Mouse (Mus musculus): Measurements from ENCODE around the gene Efr3b. TPM values are rescaled to one million over a fixed set of nuclear protein-coding genes. Genes with fewer than 3 reads are reported as not detected.

Gene Efr3b
- polyA plus RNA-seq, 1 experiment from 2014 or later: 1.1 TPM

GRCm38 (mm10) chr12:4004648-4005047, 34.1 kb downstream of the Efr3b start:
- TF ChIP-seq EP300 (IDR thresholded peaks at IDR 0.05) (no peak), CTCF (IDR thresholded peaks at IDR 0.05) (no peak)
- H3K4me2 ChIP-seq (replicated peaks; ENCODE audit: low read depth, low read length): no peak overlapping the region
- no peaks in the 10 kb centered on the region for H3K27me3 ChIP-seq (replicated peaks; ENCODE audit: insufficient read depth, low read length)
- H3K4me1 ChIP-seq (ENCODE audit: insufficient read depth, low read depth, low read length): peaks cover 4% of the 10 kb centered on the region; the same call in 1 of the 2 replicates
- DNase-seq (ENCODE audit: low spot score): peak; percentile 39
- H3K9ac ChIP-seq (replicated peaks; ENCODE audit: low read depth): no peak overlapping the region
- ATAC-seq: peak; percentile 51; the same call in 1 of the 2 replicates
- 0 out of 2 replicates have a peak overlapping the region, but pooled peaks have one; percentile 4 for H3K27ac ChIP-seq (ENCODE audit: low read length)
- no peaks in the 10 kb centered on the region for H3K36me3 ChIP-seq (ENCODE audit: insufficient read depth, low read length)
- 21% methylated on average over 6 of the region's 6 CpGs for WGBS
- H3K9me3 ChIP-seq (ENCODE audit: low read length): no peaks in the 10 kb centered on the region
- no peak overlapping the region for H3K4me3 ChIP-seq (ENCODE audit: low read depth, low read length)

GRCm38 (mm10) chr12:4000406-4000805, 38.3 kb downstream of the Efr3b start:
- H3K4me2 ChIP-seq (replicated peaks; ENCODE audit: low read depth, low read length): no peak overlapping the region
- ATAC-seq: no peak
- no peaks in the 10 kb centered on the region for H3K4me1 ChIP-seq (ENCODE audit: insufficient read depth, low read depth, low read length)
- no peak overlapping the region for H3K9ac ChIP-seq (replicated peaks; ENCODE audit: low read depth)
- no peak overlapping the region for H3K4me3 ChIP-seq (ENCODE audit: low read depth, low read length)
- H3K27me3 ChIP-seq (replicated peaks; ENCODE audit: insufficient read depth, low read length): no peaks in the 10 kb centered on the region
- H3K36me3 ChIP-seq (ENCODE audit: insufficient read depth, low read length): no peaks in the 10 kb centered on the region
- DNase-seq (ENCODE audit: low spot score): no peak
- TF ChIP-seq CTCF (IDR thresholded peaks at IDR 0.05): no peak
- no peak for TF ChIP-seq EP300 (IDR thresholded peaks at IDR 0.05)
- 89% methylated on average over 5 of the region's 5 CpGs for WGBS
- H3K27ac ChIP-seq (ENCODE audit: low read length): no peak overlapping the region
- no peaks in the 10 kb centered on the region for H3K9me3 ChIP-seq (ENCODE audit: low read length)

DNA sequence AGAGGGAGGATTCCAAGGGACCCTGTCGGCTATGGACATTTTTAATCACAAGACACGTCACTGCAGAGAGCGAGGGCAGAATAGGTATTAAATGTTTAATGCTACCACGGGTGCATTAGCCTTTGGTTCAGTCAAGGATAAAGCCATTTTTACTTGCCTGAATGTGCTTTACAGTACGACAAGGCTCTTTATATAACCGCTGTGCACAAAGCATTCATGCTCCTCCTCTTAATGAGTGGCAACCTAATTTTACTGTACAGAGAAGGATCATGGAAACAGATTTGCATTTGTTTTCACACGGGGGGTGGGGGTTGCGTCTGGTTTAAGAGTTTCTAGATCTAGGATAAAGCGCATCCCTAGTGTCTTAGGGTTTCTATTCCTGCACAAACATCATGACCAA, 42.0 kb downstream of the Efr3b start:
- Histone ChIP-seq H3K4me3 (ENCODE audit: low read depth, low read length) (no peak overlapping the region), H3K4me2 (replicated peaks; ENCODE audit: low read depth, low read length) (no peak overlapping the region), H3K27me3 (replicated peaks; ENCODE audit: insufficient read depth, low read length) (no peaks in the 10 kb centered on the region), H3K27ac (ENCODE audit: low read length) (no peak overlapping the region), H3K4me1 (ENCODE audit: insufficient read depth, low read depth, low read length) (no peaks in the 10 kb centered on the region), H3K9ac (replicated peaks; ENCODE audit: low read depth) (no peak overlapping the region), H3K9me3 (ENCODE audit: low read length) (no peaks in the 10 kb centered on the region), H3K36me3 (ENCODE audit: insufficient read depth, low read length) (no peaks in the 10 kb centered on the region)
- DNase-seq (ENCODE audit: low spot score): no peak
- ATAC-seq: no peak
- TF ChIP-seq EP300 (IDR thresholded peaks at IDR 0.05) (no peak), CTCF (IDR thresholded peaks at IDR 0.05) (no peak)
- 79% methylated on average over 9 of the region's 9 CpGs for WGBS

DNA sequence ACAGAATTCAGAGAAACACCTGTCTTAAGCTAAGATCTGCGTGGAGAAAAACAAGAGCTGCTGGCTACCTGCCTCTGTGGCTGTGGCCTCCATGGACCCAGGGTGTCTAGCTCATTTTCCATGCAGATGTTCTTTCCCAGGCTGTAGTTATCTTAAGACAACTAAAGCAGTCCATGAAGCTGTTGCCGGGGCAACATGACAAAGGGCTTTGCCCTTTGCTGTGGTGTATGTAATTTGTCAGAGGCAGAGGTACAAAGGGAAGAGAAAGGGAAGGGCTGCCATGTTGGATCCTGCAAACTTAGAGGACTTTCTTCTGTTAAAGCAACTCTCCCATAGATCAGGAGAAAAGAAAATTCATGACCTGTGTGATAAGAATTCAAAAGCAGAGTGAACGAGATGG, 47.7 kb downstream of the Efr3b start:
- no peak for DNase-seq (ENCODE audit: low spot score)
- H3K9ac ChIP-seq (replicated peaks; ENCODE audit: low read depth): no peak overlapping the region
- ATAC-seq: no peak
- TF ChIP-seq EP300 (IDR thresholded peaks at IDR 0.05) (no peak), CTCF (IDR thresholded peaks at IDR 0.05) (no peak)
- H3K36me3 ChIP-seq (ENCODE audit: insufficient read depth, low read length): no peaks in the 10 kb centered on the region
- H3K4me1 ChIP-seq (ENCODE audit: insufficient read depth, low read depth, low read length): no peaks in the 10 kb centered on the region
- H3K27me3 ChIP-seq (replicated peaks; ENCODE audit: insufficient read depth, low read length): no peaks in the 10 kb centered on the region
- no peaks in the 10 kb centered on the region for H3K9me3 ChIP-seq (ENCODE audit: low read length)
- H3K27ac ChIP-seq (ENCODE audit: low read length): no peak overlapping the region
- H3K4me3 ChIP-seq (ENCODE audit: low read depth, low read length): no peak overlapping the region
- H3K4me2 ChIP-seq (replicated peaks; ENCODE audit: low read depth, low read length): no peak overlapping the region
- WGBS: 91% methylated on average over 3 of the region's 3 CpGs

GRCm38 (mm10) chr12:3989943-3990342, 48.8 kb downstream of the Efr3b start:
- TF ChIP-seq CTCF (IDR thresholded peaks at IDR 0.05): no peak
- no peak for TF ChIP-seq EP300 (IDR thresholded peaks at IDR 0.05)

GRCm38 (mm10) chr12:3984446-3984845, 54.3 kb downstream of the Efr3b start:
- DNase-seq (ENCODE audit: low spot score) (no peak), ATAC-seq (no peak)
- Histone ChIP-seq H3K9ac (replicated peaks; ENCODE audit: low read depth) (no peak overlapping the region), H3K4me3 (ENCODE audit: low read depth, low read length) (no peak overlapping the region), H3K27ac (ENCODE audit: low read length) (no peak overlapping the region), H3K9me3 (ENCODE audit: low read length) (no peaks in the 10 kb centered on the region), H3K4me2 (replicated peaks; ENCODE audit: low read depth, low read length) (no peak overlapping the region), H3K27me3 (replicated peaks; ENCODE audit: insufficient read depth, low read length) (no peaks in the 10 kb centered on the region), H3K36me3 (ENCODE audit: insufficient read depth, low read length) (no peaks in the 10 kb centered on the region), H3K4me1 (ENCODE audit: insufficient read depth, low read depth, low read length) (peaks cover 5% of the 10 kb centered on the region; the same call in 1 of the 2 replicates)
- no peak for TF ChIP-seq EP300 (IDR thresholded peaks at IDR 0.05)
- no peak for TF ChIP-seq CTCF (IDR thresholded peaks at IDR 0.05)
- WGBS: 71% methylated on average over 9 of the region's 9 CpGs

More at GRCm38 (mm10) chr12:3989943-3990342, 48.8 kb downstream of the Efr3b start:
- Histone ChIP-seq H3K36me3 (ENCODE audit: insufficient read depth, low read length) (no peaks in the 10 kb centered on the region), H3K4me1 (ENCODE audit: insufficient read depth, low read depth, low read length) (no peaks in the 10 kb centered on the region), H3K27me3 (replicated peaks; ENCODE audit: insufficient read depth, low read length) (no peaks in the 10 kb centered on the region), H3K4me3 (ENCODE audit: low read depth, low read length) (no peak overlapping the region), H3K27ac (ENCODE audit: low read length) (no peak overlapping the region), H3K9ac (replicated peaks; ENCODE audit: low read depth) (no peak overlapping the region), H3K9me3 (ENCODE audit: low read length) (no peaks in the 10 kb centered on the region), H3K4me2 (replicated peaks; ENCODE audit: low read depth, low read length) (no peak overlapping the region)
- ATAC-seq: no peak
- DNase-seq (ENCODE audit: low spot score): no peak
- WGBS: 27% methylated on average over 2 of the region's 2 CpGs

DNA sequence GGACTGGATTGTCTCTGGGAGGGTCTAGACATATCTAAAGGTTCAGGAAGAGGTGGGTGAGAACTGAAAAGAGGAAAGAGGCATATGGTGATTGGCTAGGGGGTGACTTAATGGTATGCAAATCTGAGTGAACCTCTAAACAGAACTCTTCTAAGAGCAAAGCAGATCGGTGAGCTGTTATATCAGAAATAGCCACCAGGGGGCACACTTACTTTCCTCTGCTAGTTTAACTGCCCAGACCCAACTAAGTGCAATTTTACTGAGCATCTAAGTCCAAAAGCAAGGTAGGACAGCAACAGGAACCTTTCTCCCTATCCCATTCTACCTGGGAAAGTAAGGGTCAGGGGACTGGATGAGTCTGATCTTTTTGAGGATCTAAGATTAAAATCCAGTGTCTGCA, 55.0 kb downstream of the Efr3b start:
- Histone ChIP-seq H3K27me3 (replicated peaks; ENCODE audit: insufficient read depth, low read length) (no peaks in the 10 kb centered on the region), H3K9ac (replicated peaks; ENCODE audit: low read depth) (no peak overlapping the region), H3K27ac (ENCODE audit: low read length) (no peak overlapping the region), H3K4me3 (ENCODE audit: low read depth, low read length) (no peak overlapping the region), H3K4me2 (replicated peaks; ENCODE audit: low read depth, low read length) (no peak overlapping the region), H3K4me1 (ENCODE audit: insufficient read depth, low read depth, low read length) (peaks cover 5% of the 10 kb centered on the region; the same call in 1 of the 2 replicates), H3K36me3 (ENCODE audit: insufficient read depth, low read length) (no peaks in the 10 kb centered on the region), H3K9me3 (ENCODE audit: low read length) (no peaks in the 10 kb centered on the region)
- 5% methylated on average over 1 of the region's 1 CpGs for WGBS
- DNase-seq (ENCODE audit: low spot score): peak; percentile 69
- ATAC-seq: no peak
- TF ChIP-seq CTCF (IDR thresholded peaks at IDR 0.05) (peak; percentile 81), EP300 (IDR thresholded peaks at IDR 0.05) (no peak)
